Mouse (Mus musculus): Measurements from ENCODE around the gene Pex10. TPM values are rescaled to one million over a fixed set of nuclear protein-coding genes. Genes with fewer than 3 reads are reported as not detected.

Pex10 gene
- polyA plus RNA-seq, 1 experiment from 2014 or later = 6.8 TPM

DNA sequence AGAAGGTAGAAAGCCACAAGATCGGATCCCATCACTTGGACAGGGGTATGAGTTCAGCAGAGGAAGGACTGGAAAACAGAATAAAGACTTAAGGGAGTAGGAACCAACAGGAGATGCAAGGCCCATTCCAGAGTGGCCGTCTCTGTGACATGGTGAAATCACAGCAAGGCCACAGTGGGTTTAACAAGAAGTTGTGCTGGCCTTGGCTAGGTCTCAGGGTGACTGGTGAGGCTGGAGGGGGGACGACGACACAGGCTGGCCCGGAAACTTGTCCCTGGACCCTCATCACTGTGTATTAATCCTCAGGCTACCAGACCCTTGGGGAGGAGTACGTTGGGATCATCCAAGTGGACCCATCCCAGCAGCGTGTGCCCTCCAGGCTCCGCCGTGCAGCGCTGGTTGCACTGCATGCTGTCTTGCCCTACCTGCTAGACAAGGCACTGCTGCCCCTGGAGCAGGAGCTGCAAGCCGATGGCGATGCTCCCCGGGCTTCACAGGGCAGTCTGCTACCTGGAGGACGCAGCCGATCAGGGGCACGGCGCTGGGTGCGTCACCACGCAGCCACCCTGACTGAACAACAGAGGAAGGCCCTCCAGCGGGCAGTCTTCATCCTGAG lies 1.6 kb downstream of the Pex10 start:
- Histone ChIP-seq H3K27me3 (ENCODE audit: insufficient read depth, low read length) (no peaks in the 10 kb centered on the region), H3K9ac (replicated peaks) (no peak overlapping the region), H3K4me2 (ENCODE audit: low read depth, low read length) (peak overlapping the region; percentile 86; the same call in 1 of the 2 replicates), H3K27ac (ENCODE audit: low read depth) (no peak overlapping the region), H3K4me1 (ENCODE audit: insufficient read depth) (peaks cover 12% of the 10 kb centered on the region), H3K9me3 (ENCODE audit: low read length) (no peaks in the 10 kb centered on the region), H3K36me3 (replicated peaks; ENCODE audit: insufficient read depth, low read length) (peaks cover 48% of the 10 kb centered on the region), H3K4me3 (ENCODE audit: low read depth, low read length) (no peak overlapping the region)
- no peak for TF ChIP-seq CTCF (IDR thresholded peaks at IDR 0.05; ENCODE audit: low read depth)
- no peak for TF ChIP-seq EP300 (IDR thresholded peaks at IDR 0.05; ENCODE audit: low read depth)
- DNase-seq (no peak), ATAC-seq (no peak)
- 91% methylated on average over 20 of the region's 20 CpGs for WGBS (ENCODE audit: insufficient replicate concordance)

DNA sequence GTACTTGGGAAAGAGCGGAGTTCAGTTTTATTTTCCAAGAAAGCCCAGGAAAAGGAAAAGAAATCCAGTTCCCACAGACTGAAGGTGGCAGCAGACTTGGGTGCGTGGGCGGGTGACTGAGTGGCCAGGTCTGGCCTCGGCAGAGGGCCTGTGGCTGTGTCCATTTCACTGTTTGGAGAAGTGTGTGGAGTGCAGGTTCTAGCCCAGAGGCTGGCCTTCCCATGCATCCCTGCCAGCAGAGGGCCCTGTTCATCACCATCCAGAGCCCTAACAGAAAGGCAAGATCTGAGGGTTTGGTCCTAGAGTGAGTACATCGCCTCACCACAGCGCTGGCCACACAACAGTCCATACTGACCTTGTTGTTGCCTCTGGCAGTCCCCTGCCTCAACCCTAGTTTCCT lies 2.4 kb downstream of the Pex10 start:
- Histone ChIP-seq H3K27me3 (ENCODE audit: insufficient read depth, low read length) (no peaks in the 10 kb centered on the region), H3K36me3 (replicated peaks; ENCODE audit: insufficient read depth, low read length) (peaks cover 54% of the 10 kb centered on the region)
- WGBS (ENCODE audit: insufficient replicate concordance) = 77% methylated on average over 6 of the region's 6 CpGs

DNA sequence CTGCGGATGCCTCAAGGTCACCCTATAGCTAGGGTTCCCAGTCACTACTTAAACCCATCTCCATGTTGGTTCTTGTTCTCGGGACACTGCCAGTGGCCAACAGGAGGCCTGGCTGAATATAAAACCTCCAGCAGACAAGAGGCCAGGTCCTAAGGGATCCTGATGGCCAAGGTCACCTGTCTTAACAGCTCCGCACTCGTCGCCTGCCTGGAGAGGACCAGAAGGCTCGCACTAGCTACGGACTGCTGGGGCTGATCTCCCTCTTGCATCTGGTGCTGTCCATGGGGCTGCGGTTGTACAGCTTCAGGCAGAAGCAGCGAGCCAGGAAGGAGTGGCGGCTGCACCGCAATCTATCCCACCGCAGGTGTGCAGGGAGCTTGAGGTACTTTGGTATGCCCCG lies 3.4 kb downstream of the Pex10 start:
- H3K9ac ChIP-seq (replicated peaks) = no peak overlapping the region
- H3K4me2 ChIP-seq (ENCODE audit: low read depth, low read length) = no peak overlapping the region
- no peak for TF ChIP-seq EP300 (IDR thresholded peaks at IDR 0.05; ENCODE audit: low read depth)
- no peak for TF ChIP-seq CTCF (IDR thresholded peaks at IDR 0.05; ENCODE audit: low read depth)
- DNase-seq = no peak
- H3K27me3 ChIP-seq (ENCODE audit: insufficient read depth, low read length) = no peaks in the 10 kb centered on the region
- no peaks in the 10 kb centered on the region for H3K9me3 ChIP-seq (ENCODE audit: low read length)
- H3K4me3 ChIP-seq (ENCODE audit: low read depth, low read length) = no peak overlapping the region
- H3K27ac ChIP-seq (ENCODE audit: low read depth) = no peak overlapping the region
- 92% methylated on average over 13 of the region's 13 CpGs for WGBS (ENCODE audit: insufficient replicate concordance)
- peaks cover 12% of the 10 kb centered on the region for H3K4me1 ChIP-seq (ENCODE audit: insufficient read depth)
- H3K36me3 ChIP-seq (replicated peaks; ENCODE audit: insufficient read depth, low read length) = peaks cover 63% of the 10 kb centered on the region
- ATAC-seq = no peak

More for the DNA sequence above, 2.4 kb downstream of the Pex10 start:
- Histone ChIP-seq H3K27ac (ENCODE audit: low read depth) (no peak overlapping the region), H3K9ac (replicated peaks) (no peak overlapping the region), H3K4me3 (ENCODE audit: low read depth, low read length) (no peak overlapping the region), H3K4me2 (ENCODE audit: low read depth, low read length) (no peak overlapping the region), H3K4me1 (ENCODE audit: insufficient read depth) (peaks cover 12% of the 10 kb centered on the region), H3K9me3 (ENCODE audit: low read length) (no peaks in the 10 kb centered on the region)
- TF ChIP-seq CTCF (IDR thresholded peaks at IDR 0.05; ENCODE audit: low read depth) (peak; percentile 54), EP300 (IDR thresholded peaks at IDR 0.05; ENCODE audit: low read depth) (no peak)
- DNase-seq (no peak), ATAC-seq (no peak)

DNA sequence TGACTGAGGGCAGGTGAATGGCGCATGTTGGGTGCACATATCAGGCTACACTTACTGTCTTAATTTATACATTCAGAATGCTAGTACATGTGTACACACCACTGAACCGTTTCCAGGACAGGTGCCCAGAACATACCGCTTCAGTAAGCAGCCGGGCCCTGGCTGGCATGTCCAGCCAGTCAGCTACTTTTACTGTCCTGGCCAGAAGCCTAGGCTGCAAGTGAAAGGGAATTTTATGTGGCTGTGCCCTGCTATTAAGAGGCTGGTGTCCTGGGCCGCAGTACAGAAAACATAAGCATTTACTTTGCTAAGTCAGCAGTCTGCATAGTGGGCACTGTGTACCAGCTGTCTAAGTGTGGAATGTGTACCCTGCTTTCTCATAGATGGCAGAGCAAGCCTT lies 4.1 kb downstream of the Pex10 start:
- TF ChIP-seq EP300 (IDR thresholded peaks at IDR 0.05; ENCODE audit: low read depth) (no peak), CTCF (IDR thresholded peaks at IDR 0.05; ENCODE audit: low read depth) (no peak)

DNA sequence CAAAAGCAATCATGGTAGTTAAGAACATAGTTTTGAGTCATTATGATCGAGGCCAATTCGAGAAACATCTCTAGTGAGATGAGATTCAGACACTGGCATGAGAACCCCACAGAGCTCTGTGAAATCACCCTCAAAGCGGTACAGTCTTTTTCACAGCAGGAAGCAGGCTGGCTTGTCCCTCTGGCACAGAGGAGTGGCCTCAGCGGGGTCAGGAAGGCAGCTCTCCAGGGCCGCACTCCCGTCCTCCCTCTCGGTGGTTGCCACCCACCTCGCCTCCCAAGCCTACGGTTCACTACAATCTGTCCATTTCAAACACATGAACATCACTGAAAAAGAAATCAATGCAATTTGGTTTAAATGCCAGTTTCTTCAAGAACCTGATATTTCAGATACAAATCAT lies 7.6 kb downstream of the Pex10 start:
- DNase-seq (no peak), ATAC-seq (no peak)
- H3K36me3 ChIP-seq (replicated peaks; ENCODE audit: insufficient read depth, low read length) = peaks cover 89% of the 10 kb centered on the region
- WGBS (ENCODE audit: insufficient replicate concordance) = 78% methylated on average over 9 of the region's 9 CpGs
- H3K4me2 ChIP-seq (ENCODE audit: low read depth, low read length) = no peak overlapping the region
- no peak overlapping the region for H3K4me3 ChIP-seq (ENCODE audit: low read depth, low read length)
- no peaks in the 10 kb centered on the region for H3K4me1 ChIP-seq (ENCODE audit: insufficient read depth)
- TF ChIP-seq EP300 (IDR thresholded peaks at IDR 0.05; ENCODE audit: low read depth) = no peak
- no peak for TF ChIP-seq CTCF (IDR thresholded peaks at IDR 0.05; ENCODE audit: low read depth)
- no peaks in the 10 kb centered on the region for H3K9me3 ChIP-seq (ENCODE audit: low read length)
- no peak overlapping the region for H3K9ac ChIP-seq (replicated peaks)
- H3K27me3 ChIP-seq (ENCODE audit: insufficient read depth, low read length) = no peaks in the 10 kb centered on the region
- H3K27ac ChIP-seq (ENCODE audit: low read depth) = no peak overlapping the region

More for the DNA sequence above, 4.1 kb downstream of the Pex10 start:
- H3K4me3 ChIP-seq (ENCODE audit: low read depth, low read length) = no peak overlapping the region
- no peak overlapping the region for H3K4me2 ChIP-seq (ENCODE audit: low read depth, low read length)
- peaks cover 12% of the 10 kb centered on the region for H3K4me1 ChIP-seq (ENCODE audit: insufficient read depth)
- H3K27me3 ChIP-seq (ENCODE audit: insufficient read depth, low read length) = no peaks in the 10 kb centered on the region
- H3K9me3 ChIP-seq (ENCODE audit: low read length) = no peaks in the 10 kb centered on the region
- H3K9ac ChIP-seq (replicated peaks) = no peak overlapping the region
- WGBS (ENCODE audit: insufficient replicate concordance) = 85% methylated on average over 5 of the region's 5 CpGs
- peaks cover 70% of the 10 kb centered on the region for H3K36me3 ChIP-seq (replicated peaks; ENCODE audit: insufficient read depth, low read length)
- no peak overlapping the region for H3K27ac ChIP-seq (ENCODE audit: low read depth)
- DNase-seq (no peak), ATAC-seq (no peak)

DNA sequence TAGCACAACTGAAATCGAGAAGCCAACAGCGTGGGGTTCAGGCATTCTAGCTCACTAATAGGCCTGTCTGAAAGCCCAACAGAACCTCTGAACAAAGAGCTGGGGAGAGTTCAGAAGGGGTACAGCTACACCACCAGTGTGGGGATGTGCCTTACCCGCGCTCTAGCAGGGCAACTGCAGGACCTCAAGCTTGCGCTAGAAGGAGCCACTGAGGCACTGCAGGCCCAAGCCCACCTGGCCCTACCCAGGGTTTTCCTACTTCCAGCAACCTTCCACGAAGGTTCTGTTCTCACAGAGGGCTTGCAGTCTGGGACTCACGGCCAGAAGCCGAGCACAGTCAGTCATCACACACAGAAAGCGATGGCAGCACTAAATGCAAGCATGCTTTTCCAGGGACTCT lies 8.3 kb downstream of the Pex10 start:
- WGBS (ENCODE audit: insufficient replicate concordance) = 92% methylated on average over 9 of the region's 9 CpGs
- Histone ChIP-seq H3K4me1 (ENCODE audit: insufficient read depth) (no peaks in the 10 kb centered on the region), H3K36me3 (replicated peaks; ENCODE audit: insufficient read depth, low read length) (peaks cover 89% of the 10 kb centered on the region), H3K27ac (ENCODE audit: low read depth) (peak overlapping the region; percentile 34; the same call in 1 of the 2 replicates), H3K27me3 (ENCODE audit: insufficient read depth, low read length) (no peaks in the 10 kb centered on the region), H3K9ac (replicated peaks) (0 out of 2 replicates have a peak overlapping the region, but pooled peaks have one; percentile 16), H3K4me2 (ENCODE audit: low read depth, low read length) (no peak overlapping the region), H3K4me3 (ENCODE audit: low read depth, low read length) (no peak overlapping the region), H3K9me3 (ENCODE audit: low read length) (no peaks in the 10 kb centered on the region)
- ATAC-seq (no peak), DNase-seq (no peak)
- TF ChIP-seq CTCF (IDR thresholded peaks at IDR 0.05; ENCODE audit: low read depth) (no peak), EP300 (IDR thresholded peaks at IDR 0.05; ENCODE audit: low read depth) (no peak)

Measured in liver, postnatal 0 days (tissue).